In genomic region chr2:127926679-127927324, GRCm38 (mm10) we compare ENCODE assay signal across 19 mouse cellular contexts.
DNase-seq lines count a peak whose midpoint lies in the region; ATAC-seq and TF ChIP-seq lines count a peak whose summit lies in the region.
"Had no signal": no experiment of that assay in that cellular context is flagged by ENCODE, and none has a peak within 500 bp of the region (broad histone marks: within the 10 kb centered on the region; RNA-seq: fewer than 3 reads in every experiment).

No protein-coding gene starts in this region.

- H3K4me2 ChIP-seq in forebrain, embryonic 14.5 days (ENCODE audit: low read length), result no peak overlapping the region
- 0 out of 2 replicates have a peak overlapping the region, but pooled peaks have one; percentile 48 for H3K4me2 ChIP-seq in liver, postnatal 0 days (ENCODE audit: low read depth, low read length)
- H3K4me2 ChIP-seq in stomach, embryonic 15.5 days, result peak overlapping the region; percentile 19; the same call in 1 of the 2 replicates
- H3K4me2 ChIP-seq in stomach, postnatal 0 days (replicated peaks; ENCODE audit: low read depth), result no peak overlapping the region
- H3K4me2 ChIP-seq: forebrain, embryonic 15.5 days; heart, embryonic 15.5 days; liver, embryonic 11.5 days had no signal

- no peak overlapping the region for H3K4me3 ChIP-seq in forebrain, embryonic 10.5 days
- H3K4me3 ChIP-seq in forebrain, embryonic 14.5 days (ENCODE audit: low read depth, low read length), result no peak overlapping the region
- no peak overlapping the region for H3K4me3 ChIP-seq in liver, postnatal 0 days (ENCODE audit: low read depth, low read length)
- H3K4me3 ChIP-seq in stomach, embryonic 15.5 days (replicated peaks), result no peak overlapping the region
- no peak overlapping the region for H3K4me3 ChIP-seq in stomach, postnatal 0 days (ENCODE audit: low read depth, low read length)
- H3K4me3 ChIP-seq: erythroblast, embryonic 14.5 days; forebrain, embryonic 15.5 days; heart, adult 2 months; heart, embryonic 15.5 days had no signal

- H3K27ac ChIP-seq in forebrain, embryonic 10.5 days, result peak overlapping the region; percentile 67
- H3K27ac ChIP-seq in forebrain, embryonic 14.5 days (ENCODE audit: low read depth, low read length), result no peak overlapping the region
- no peak overlapping the region for H3K27ac ChIP-seq in liver, postnatal 0 days (ENCODE audit: low read depth)
- no peak overlapping the region; the same call in 1 of the 2 replicates for H3K27ac ChIP-seq in stomach, embryonic 15.5 days
- H3K27ac ChIP-seq in stomach, postnatal 0 days (replicated peaks), result no peak overlapping the region
- H3K27ac ChIP-seq: forebrain, embryonic 15.5 days; heart, adult 2 months; heart, embryonic 15.5 days had no signal

- intact Hi-C loops in gastrocnemius, postnatal 36 days (cut with DNase I), result no loop called here

- H3K4me1 ChIP-seq in forebrain, embryonic 10.5 days, result peaks cover 58% of the 10 kb centered on the region
- no peaks in the 10 kb centered on the region for H3K4me1 ChIP-seq in forebrain, embryonic 14.5 days (ENCODE audit: control insufficient read depth, insufficient read depth, low read length)
- peaks cover 4% of the 10 kb centered on the region; the same call in 1 of the 2 replicates for H3K4me1 ChIP-seq in liver, postnatal 0 days (ENCODE audit: insufficient read depth)
- H3K4me1 ChIP-seq in stomach, embryonic 15.5 days, result peaks cover 24% of the 10 kb centered on the region; the same call in 1 of the 2 replicates
- peaks cover 3% of the 10 kb centered on the region; the same call in 1 of the 2 replicates for H3K4me1 ChIP-seq in stomach, postnatal 0 days (replicated peaks; ENCODE audit: control insufficient read depth, insufficient read depth)

- DNase-seq in forebrain, embryonic 10.5 days (ENCODE audit: extremely low spot score, low spot score), result no peak
- DNase-seq in forebrain, embryonic 14.5 days (ENCODE audit: low spot score), result no peak
- DNase-seq in liver, postnatal 0 days, result no peak
- DNase-seq in liver, result no peak
- DNase-seq in stomach, postnatal 0 days (ENCODE audit: low spot score), result no peak
- no peak for DNase-seq in gastrocnemius, postnatal 36 days
- DNase-seq: cerebellum, adult 11-12 months; cerebellum, postnatal 14 days; gastrocnemius, postnatal 14 days; lung, adult 2 months had no signal

- TF ChIP-seq CTCF in liver, postnatal 0 days (IDR thresholded peaks at IDR 0.05; ENCODE audit: low read depth), result no peak
- no peak for TF ChIP-seq CTCF in stomach, postnatal 0 days (IDR thresholded peaks at IDR 0.05; ENCODE audit: low read depth)

- no peak overlapping the region for H3K9ac ChIP-seq in forebrain, embryonic 14.5 days (ENCODE audit: low read length)
- H3K9ac ChIP-seq in liver, postnatal 0 days (replicated peaks), result no peak overlapping the region
- H3K9ac ChIP-seq in stomach, embryonic 15.5 days, result no peak overlapping the region
- H3K9ac ChIP-seq in stomach, postnatal 0 days (ENCODE audit: low read length), result no peak overlapping the region
- H3K9ac ChIP-seq: forebrain, embryonic 15.5 days; heart, embryonic 15.5 days had no signal

- WGBS in forebrain, embryonic 10.5 days, result 74% methylated on average over 9 of the region's 9 CpGs
- WGBS in forebrain, embryonic 14.5 days, result 67% methylated on average over 9 of the region's 9 CpGs
- WGBS in liver, postnatal 0 days (ENCODE audit: insufficient replicate concordance), result 78% methylated on average over 9 of the region's 9 CpGs
- 52% methylated on average over 9 of the region's 9 CpGs for WGBS in stomach, embryonic 15.5 days
- 46% methylated on average over 9 of the region's 9 CpGs for whole genome bisulfite sequencing in stomach, postnatal 0 days

- no peaks in the 10 kb centered on the region for H3K9me3 ChIP-seq in forebrain, embryonic 10.5 days
- H3K9me3 ChIP-seq in forebrain, embryonic 14.5 days (replicated peaks; ENCODE audit: control insufficient read depth, low read length), result no peaks in the 10 kb centered on the region
- H3K9me3 ChIP-seq in liver, postnatal 0 days (ENCODE audit: low read length), result no peaks in the 10 kb centered on the region
- H3K9me3 ChIP-seq in stomach, embryonic 15.5 days, result no peaks in the 10 kb centered on the region
- no peaks in the 10 kb centered on the region for H3K9me3 ChIP-seq in stomach, postnatal 0 days (ENCODE audit: control insufficient read depth, low read length)
- H3K9me3 ChIP-seq: forebrain, embryonic 15.5 days; G1E; heart, embryonic 15.5 days had no signal

- H3K27me3 ChIP-seq in forebrain, embryonic 10.5 days (ENCODE audit: poor library complexity, severe bottlenecking), result no peaks in the 10 kb centered on the region
- no peaks in the 10 kb centered on the region for H3K27me3 ChIP-seq in forebrain, embryonic 14.5 days (replicated peaks; ENCODE audit: control insufficient read depth, insufficient read depth, low read length)
- H3K27me3 ChIP-seq in liver, postnatal 0 days (ENCODE audit: insufficient read depth, low read length), result no peaks in the 10 kb centered on the region
- no peaks in the 10 kb centered on the region for H3K27me3 ChIP-seq in stomach, embryonic 15.5 days (replicated peaks)
- no peaks in the 10 kb centered on the region for H3K27me3 ChIP-seq in stomach, postnatal 0 days (ENCODE audit: control insufficient read depth, insufficient read depth, low read length)
- H3K27me3 ChIP-seq: forebrain, embryonic 15.5 days had no signal

- no peak for TF ChIP-seq EP300 in liver, postnatal 0 days (IDR thresholded peaks at IDR 0.05; ENCODE audit: low read depth)
- TF ChIP-seq EP300 in stomach, postnatal 0 days (optimal IDR thresholded peaks at IDR 0.05), result no peak

- no peaks in the 10 kb centered on the region for H3K36me3 ChIP-seq in forebrain, embryonic 10.5 days (replicated peaks)
- no peaks in the 10 kb centered on the region for H3K36me3 ChIP-seq in forebrain, embryonic 14.5 days (ENCODE audit: control insufficient read depth, insufficient read depth, low read length)
- H3K36me3 ChIP-seq in liver, postnatal 0 days (replicated peaks; ENCODE audit: insufficient read depth, low read length), result no peaks in the 10 kb centered on the region
- H3K36me3 ChIP-seq in stomach, embryonic 15.5 days, result no peaks in the 10 kb centered on the region
- no peaks in the 10 kb centered on the region for H3K36me3 ChIP-seq in stomach, postnatal 0 days (ENCODE audit: control insufficient read depth, insufficient read depth, low read length)
- H3K36me3 ChIP-seq: forebrain, embryonic 15.5 days; G1E; heart, embryonic 15.5 days had no signal

- no peak for ATAC-seq in forebrain, embryonic 14.5 days
- no peak for ATAC-seq in liver, postnatal 0 days
- no peak for ATAC-seq in stomach, embryonic 15.5 days (ENCODE audit: insufficient read depth, low FRiP score, low read depth)
- no peak for ATAC-seq in stomach, postnatal 0 days (ENCODE audit: low FRiP score, low TSS enrichment)
- no peak for ATAC-seq in inflammation-experienced regulatory T-cells, adult 6 months
- ATAC-seq: forebrain, embryonic 15.5 days; midbrain, embryonic 16.5 days had no signal

Comparison
In these comparisons a context has a peak if more than half of its experiments do, and no peak if none do; other contexts are left out.
1. H3K4me2 ChIP-seq: peak in liver, postnatal 0 days (single experiment) and stomach, embryonic 15.5 days (single experiment); none in forebrain, embryonic 14.5 days (single experiment) and stomach, postnatal 0 days (single experiment).